In the genomic region with DNA sequence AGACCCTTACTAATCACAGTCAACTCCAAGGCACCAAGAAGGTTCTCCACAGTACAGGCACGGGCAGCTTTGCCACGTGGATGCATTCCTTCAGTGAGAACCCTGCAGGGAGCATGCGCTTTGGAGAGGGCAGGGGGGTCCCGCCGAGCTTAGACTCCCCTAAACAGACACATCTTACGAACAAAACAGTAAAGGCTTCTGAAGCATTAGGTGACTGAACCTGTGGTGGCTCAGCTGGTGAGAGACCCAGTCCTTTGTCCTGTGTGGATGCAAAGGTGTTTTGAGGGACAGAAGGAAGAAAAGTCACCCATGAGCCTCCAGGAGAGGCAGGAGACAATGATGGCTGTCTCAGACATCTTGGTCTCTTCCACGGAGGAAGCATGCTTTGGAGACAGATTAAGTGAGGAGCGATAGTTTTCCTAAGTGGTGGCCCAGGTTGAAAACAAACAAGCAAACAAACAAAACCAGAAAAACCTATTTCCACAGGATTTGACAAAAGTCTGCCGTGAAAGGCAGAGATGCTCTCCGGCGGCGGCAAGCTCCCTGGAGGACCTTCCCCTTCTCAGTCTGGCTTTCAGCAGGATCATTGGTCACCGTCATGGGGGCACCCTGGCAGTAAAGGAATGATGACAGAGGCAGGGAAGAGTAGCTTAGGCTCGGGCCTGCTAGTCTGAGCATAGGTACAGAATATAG, we compare ENCODE assay signal across 10 mouse cellular contexts.
A peak's percentile ranks its signal among the peaks of the same experiment; 100 is the strongest.
DNase-seq lines count a peak whose midpoint lies in the region; ATAC-seq lines count a peak whose summit lies in the region.
"Had no signal": no experiment of that assay in that cellular context is flagged by ENCODE, and none has a peak within 500 bp of the region (broad histone marks: within the 10 kb centered on the region; RNA-seq: fewer than 3 reads in every experiment).

No protein-coding gene starts in this region.

- H3K36me3 ChIP-seq in kidney, embryonic 14.5 days (ENCODE audit: control insufficient read depth, insufficient read depth, low read length), result peaks cover 8% of the 10 kb centered on the region; the same call in 1 of the 2 replicates
- H3K36me3 ChIP-seq in embryonic facial prominence, embryonic 10.5 days (replicated peaks), result no peaks in the 10 kb centered on the region
- H3K36me3 ChIP-seq in hindbrain, embryonic 15.5 days, result no peaks in the 10 kb centered on the region
- peaks cover 5% of the 10 kb centered on the region; the same call in 1 of the 2 replicates for H3K36me3 ChIP-seq in neural tube, embryonic 12.5 days

- H3K27ac ChIP-seq in kidney, embryonic 14.5 days (ENCODE audit: low read depth, low read length), result peak overlapping the region; percentile 89
- peak overlapping the region; percentile 85 for H3K27ac ChIP-seq in embryonic facial prominence, embryonic 10.5 days (replicated peaks)
- H3K27ac ChIP-seq in hindbrain, embryonic 15.5 days (replicated peaks), result peak overlapping the region; percentile 36; the same call in 1 of the 2 replicates
- peak overlapping the region; percentile 42; the same call in 1 of the 2 replicates for H3K27ac ChIP-seq in neural tube, embryonic 12.5 days

- H3K4me2 ChIP-seq in kidney, embryonic 14.5 days (replicated peaks; ENCODE audit: low read depth, low read length), result peak overlapping the region; percentile 9
- H3K4me2 ChIP-seq in hindbrain, embryonic 15.5 days, result no peak overlapping the region
- peak overlapping the region; percentile 43 for H3K4me2 ChIP-seq in neural tube, embryonic 12.5 days (replicated peaks)

- no peak overlapping the region; the same call in 1 of the 2 replicates for H3K9ac ChIP-seq in kidney, embryonic 14.5 days (ENCODE audit: low read depth, low read length)
- no peak overlapping the region for H3K9ac ChIP-seq in hindbrain, embryonic 15.5 days
- peak overlapping the region; percentile 33; the same call in 1 of the 2 replicates for H3K9ac ChIP-seq in neural tube, embryonic 12.5 days

- 13% methylated on average over 14 of the region's 14 CpGs for WGBS in kidney, embryonic 14.5 days
- 13% methylated on average over 14 of the region's 14 CpGs for WGBS in embryonic facial prominence, embryonic 10.5 days
- 14% methylated on average over 14 of the region's 14 CpGs for WGBS in hindbrain, embryonic 15.5 days
- WGBS in neural tube, embryonic 12.5 days, result 8% methylated on average over 14 of the region's 14 CpGs

- peaks cover 53% of the 10 kb centered on the region for H3K4me1 ChIP-seq in kidney, embryonic 14.5 days (ENCODE audit: control insufficient read depth, insufficient read depth, low read length)
- peaks cover 61% of the 10 kb centered on the region for H3K4me1 ChIP-seq in embryonic facial prominence, embryonic 10.5 days
- H3K4me1 ChIP-seq in hindbrain, embryonic 15.5 days (replicated peaks), result peaks cover 43% of the 10 kb centered on the region
- peaks cover 54% of the 10 kb centered on the region for H3K4me1 ChIP-seq in neural tube, embryonic 12.5 days

- no peak overlapping the region for H3K4me3 ChIP-seq in kidney, embryonic 14.5 days (ENCODE audit: low read length)
- peak overlapping the region; percentile 34 for H3K4me3 ChIP-seq in embryonic facial prominence, embryonic 10.5 days
- H3K4me3 ChIP-seq in hindbrain, embryonic 15.5 days, result no peak overlapping the region
- no peak overlapping the region for H3K4me3 ChIP-seq in neural tube, embryonic 12.5 days

- DNase-seq in kidney, postnatal 14 days, result no peak
- peak; percentile 39 for DNase-seq in embryonic facial prominence, embryonic 10.5 days (ENCODE audit: low spot score)
- DNase-seq in urinary bladder, postnatal 4 days (ENCODE audit: low spot score in 2 of 2), result no peak
- DNase-seq in frontal cortex, postnatal 36 days (ENCODE audit: low spot score in 2 of 2), result no peak
- no peak for DNase-seq in spleen, postnatal 10 days (ENCODE audit: low spot score in 2 of 2)
- DNase-seq: lung, adult 2 months; right cerebral cortex, postnatal 25 days had no signal

- H3K9me3 ChIP-seq in kidney, embryonic 14.5 days (ENCODE audit: control insufficient read depth, low read length), result no peaks in the 10 kb centered on the region
- no peaks in the 10 kb centered on the region for H3K9me3 ChIP-seq in embryonic facial prominence, embryonic 10.5 days
- H3K9me3 ChIP-seq in hindbrain, embryonic 15.5 days, result no peaks in the 10 kb centered on the region
- H3K9me3 ChIP-seq in neural tube, embryonic 12.5 days, result no peaks in the 10 kb centered on the region

- ATAC-seq in kidney, embryonic 14.5 days (ENCODE audit: low FRiP score, low TSS enrichment), result no peak; the same call in 1 of the 2 replicates
- ATAC-seq in hindbrain, embryonic 15.5 days (ENCODE audit: low FRiP score, low read depth), result peak; percentile 12; the same call in 1 of the 2 replicates
- peak; percentile 31; the same call in 1 of the 2 replicates for ATAC-seq in neural tube, embryonic 12.5 days (ENCODE audit: low FRiP score, low read depth)

- no peaks in the 10 kb centered on the region for H3K27me3 ChIP-seq in kidney, embryonic 14.5 days (ENCODE audit: control insufficient read depth, insufficient read depth, low read length)
- no peaks in the 10 kb centered on the region for H3K27me3 ChIP-seq in embryonic facial prominence, embryonic 10.5 days (replicated peaks; ENCODE audit: low read depth, poor library complexity, severe bottlenecking)
- H3K27me3 ChIP-seq in hindbrain, embryonic 15.5 days, result no peaks in the 10 kb centered on the region
- H3K27me3 ChIP-seq in neural tube, embryonic 12.5 days (replicated peaks), result no peaks in the 10 kb centered on the region

Comparison
In these comparisons a context has a peak if more than half of its experiments do, and no peak if none do; other contexts are left out.
1. H3K27ac ChIP-seq: peak in every context shown above with its lines; median percentile 89 in kidney, embryonic 14.5 days; 85 in embryonic facial prominence, embryonic 10.5 days; 42 in neural tube, embryonic 12.5 days; 36 in hindbrain, embryonic 15.5 days.